Mouse (Mus musculus) adrenal gland, postnatal 36 days (tissue): Measurements from ENCODE around the gene Kctd17. TPM values are rescaled to one million over a fixed set of nuclear protein-coding genes. Genes with fewer than 3 reads are reported as not detected.
A peak's percentile ranks its signal among the peaks of the same experiment; 100 is the strongest.

ENCODE experiments used
- DNase-seq, 2 experiments: peaks; one replicate each; pipeline ENCODE4 v3.0.0; 2021; ENCODE audit warnings: mixed read lengths in 1 of 2
- total RNA-seq, 2 experiments: library from RNA; stranded (reverse); gene quantifications; 2 replicates each; pipeline ENCODE4 v1.2.3; 2021

Kctd17 gene
- total RNA-seq, 2 experiments from 2014 or later = 78.2 to 96.3 TPM

DNA sequence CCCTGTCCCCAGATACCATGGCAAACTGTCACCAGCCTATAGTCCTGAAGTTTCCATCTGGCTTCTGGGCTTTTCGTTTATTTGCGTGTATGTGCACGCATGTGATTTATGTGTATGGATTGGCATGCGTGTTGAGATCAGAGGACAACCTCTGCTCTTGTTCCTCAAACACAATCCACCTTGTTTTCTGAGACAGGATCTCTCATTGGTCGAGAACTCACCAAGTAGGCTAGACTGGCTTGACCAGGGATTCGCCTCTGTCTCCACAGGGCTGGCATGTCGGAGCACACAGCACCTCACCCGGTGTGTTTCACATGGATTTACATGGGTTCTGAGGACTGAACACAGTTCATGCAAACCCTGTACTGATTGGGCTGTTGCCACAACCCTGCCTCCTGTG, 14.2 kb upstream of the Kctd17 start:
- no peak for DNase-seq

DNA sequence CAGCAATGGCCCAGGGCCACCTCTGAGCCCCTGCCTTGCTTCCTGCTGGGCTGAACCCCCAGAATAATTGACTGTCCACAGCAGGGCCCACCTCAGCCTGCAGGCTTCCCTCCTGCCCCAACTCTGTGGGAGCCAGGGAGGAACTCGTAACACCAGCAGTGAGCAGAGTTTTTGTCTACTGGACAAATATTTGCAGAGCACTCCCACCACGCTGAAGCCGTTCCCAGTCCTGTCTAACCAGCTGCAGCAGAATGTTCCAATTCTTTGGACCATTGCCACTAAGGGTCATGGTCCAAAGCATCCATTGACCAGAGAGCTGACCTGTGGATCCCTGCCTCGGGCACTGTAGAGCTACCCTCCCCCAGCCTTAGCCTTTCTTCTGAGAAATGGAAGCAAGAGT, 11.4 kb upstream of the Kctd17 start:
- no peak for DNase-seq

DNA sequence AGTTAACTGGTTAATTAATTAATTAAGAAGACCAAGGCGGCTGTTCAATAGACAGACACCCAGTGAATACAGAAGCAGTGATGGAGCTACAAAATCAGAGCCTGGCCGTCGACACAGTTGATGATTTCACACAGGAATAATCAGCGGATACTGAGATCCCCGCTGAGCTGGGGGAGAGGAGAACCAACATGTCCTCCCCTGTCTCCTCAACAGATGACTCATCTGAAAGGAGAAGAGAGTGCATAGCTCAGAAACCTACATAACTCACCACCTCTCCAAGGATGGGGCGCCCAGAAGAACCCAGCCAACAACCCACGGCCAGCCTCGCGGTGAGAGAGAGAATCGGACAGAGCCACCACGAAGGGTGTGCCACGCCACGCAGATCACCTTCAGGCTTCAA, 8.0 kb upstream of the Kctd17 start:
- DNase-seq = no peak

GRCm38 (mm10) chr15:78422046-78422956, 6.1 kb upstream of the Kctd17 start:
- peak; percentile 89 to 92 for DNase-seq

DNA sequence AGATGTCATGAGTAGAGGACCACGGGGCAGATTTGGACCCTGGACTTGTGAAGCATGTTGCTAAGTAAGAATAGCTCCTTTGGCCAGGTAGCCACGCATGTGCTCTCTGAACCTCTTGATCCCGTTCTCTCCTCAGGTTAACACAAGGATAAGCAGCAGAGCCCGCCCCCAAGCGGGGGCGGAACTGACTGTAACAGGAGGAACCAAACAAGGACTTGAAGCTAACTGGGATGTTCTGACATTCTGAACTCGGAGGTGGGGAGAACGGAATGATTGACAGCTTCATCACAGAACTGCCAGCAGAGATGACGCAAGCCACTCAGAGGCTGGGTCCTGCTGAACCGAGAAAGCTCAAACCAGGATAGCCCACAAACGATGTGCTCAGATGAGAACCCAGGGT, 3.9 kb upstream of the Kctd17 start:
- DNase-seq = no peak

DNA sequence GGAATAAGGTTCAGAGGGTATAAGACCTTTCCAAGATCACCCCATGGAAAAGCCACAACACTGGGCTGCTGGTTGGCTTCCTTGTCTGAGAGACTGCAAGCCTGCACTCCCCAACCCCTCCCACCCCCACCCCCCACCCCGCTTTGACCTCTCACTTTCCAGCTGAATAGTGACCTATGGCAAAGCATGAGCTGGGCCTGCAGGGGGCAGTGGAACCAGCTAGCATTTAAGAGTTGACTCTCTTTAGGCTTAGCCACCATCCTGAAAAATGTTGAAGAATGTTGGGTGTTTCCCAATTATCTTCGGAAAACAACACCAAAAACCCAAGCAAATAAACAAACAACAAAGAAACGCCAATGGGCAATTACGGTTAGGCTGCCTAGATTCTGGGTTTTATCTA, 3.1 kb upstream of the Kctd17 start:
- no peak for DNase-seq

- no peak for DNase-seq
These were observed 735 bp downstream of the Kctd17 start for GRCm38 (mm10) chr15:78429139-78429459.

- DNase-seq = no peak
These were observed 1.7 kb downstream of the Kctd17 start for GRCm38 (mm10) chr15:78429871-78430622.

GRCm38 (mm10) chr15:78430874-78431273, 2.5 kb downstream of the Kctd17 start:
- DNase-seq = no peak

GRCm38 (mm10) chr15:78431541-78432121, 3.3 kb downstream of the Kctd17 start:
- DNase-seq = no peak

- DNase-seq = peak in 1 of 2 experiments; percentile 57
These were observed 6.6 kb downstream of the Kctd17 start for GRCm38 (mm10) chr15:78434896-78435520.

GRCm38 (mm10) chr15:78435681-78436080, 7.3 kb downstream of the Kctd17 start:
- DNase-seq = no peak

GRCm38 (mm10) chr15:78436380-78437192, 8.2 kb downstream of the Kctd17 start:
- peak; percentile 95 to 96 for DNase-seq

DNA sequence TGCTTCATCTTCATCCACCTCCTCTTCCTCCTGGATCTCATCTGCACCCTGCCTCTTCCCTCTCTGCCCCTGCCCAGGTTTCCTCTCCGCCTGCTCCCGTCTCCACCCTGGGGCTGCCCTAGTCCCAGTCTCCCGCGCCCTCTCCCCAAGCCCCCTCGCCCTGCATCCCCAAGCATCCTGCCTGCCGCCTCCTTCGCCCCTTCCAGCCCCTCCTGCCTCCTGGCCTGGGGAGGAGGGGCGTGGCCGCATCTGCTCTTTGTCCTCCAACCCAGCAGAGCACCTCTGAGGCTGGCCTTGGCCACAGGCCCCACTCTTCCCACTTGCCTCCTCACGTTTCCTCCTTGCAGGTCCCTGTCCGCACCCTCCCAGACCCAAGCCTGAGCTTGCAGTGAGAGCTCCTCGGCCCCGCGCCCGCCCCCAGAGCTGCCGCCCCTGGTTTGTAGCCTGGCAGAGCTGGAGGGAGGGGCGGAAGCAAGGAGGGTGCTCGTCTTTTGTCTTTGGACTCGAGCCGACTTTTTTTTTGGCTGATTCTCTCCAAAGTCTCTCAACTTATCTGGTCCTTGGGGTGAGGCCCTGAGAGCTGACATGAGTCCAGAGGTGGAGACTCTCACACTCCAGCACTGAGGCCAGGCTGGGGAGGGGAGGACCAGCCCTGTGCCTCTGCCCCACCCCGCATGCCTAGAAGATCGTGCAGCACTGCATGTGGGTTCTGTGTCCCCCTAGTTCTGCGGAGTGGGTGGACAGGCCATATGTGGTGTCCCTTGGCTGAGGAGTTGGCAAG, 9.1 kb downstream of the Kctd17 start:
- DNase-seq = peak; percentile 77 to 82

GRCm38 (mm10) chr15:78438018-78438394, 9.6 kb downstream of the Kctd17 start:
- peak; percentile 74 to 77 for DNase-seq

DNA sequence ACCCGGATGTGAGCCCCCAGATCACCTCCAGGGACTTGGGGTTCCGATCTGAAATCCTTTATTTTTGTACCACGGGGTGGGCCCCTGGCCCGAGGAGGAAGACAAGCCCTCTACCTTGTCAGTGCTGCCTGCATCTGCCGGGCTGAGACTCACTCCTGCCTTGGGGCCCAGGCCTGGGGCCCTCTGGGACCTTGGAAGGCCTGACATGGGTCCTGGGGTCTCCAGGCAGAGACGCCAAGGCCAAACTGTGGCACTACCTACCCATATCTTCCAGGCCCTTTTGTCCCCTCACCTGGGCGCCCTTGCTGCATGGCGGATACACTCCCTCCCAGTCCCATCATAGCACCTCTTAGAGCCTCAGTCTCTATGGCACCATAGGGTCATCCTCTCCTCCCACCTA, 10.1 kb downstream of the Kctd17 start:
- DNase-seq = no peak

GRCm38 (mm10) chr15:78438973-78439372, 10.6 kb downstream of the Kctd17 start:
- no peak for DNase-seq

- no peak for DNase-seq
These were observed 13.9 kb downstream of the Kctd17 start for GRCm38 (mm10) chr15:78442231-78442630.

GRCm38 (mm10) chr15:78443857-78444256, 15.5 kb downstream of the Kctd17 start:
- DNase-seq = no peak

DNA sequence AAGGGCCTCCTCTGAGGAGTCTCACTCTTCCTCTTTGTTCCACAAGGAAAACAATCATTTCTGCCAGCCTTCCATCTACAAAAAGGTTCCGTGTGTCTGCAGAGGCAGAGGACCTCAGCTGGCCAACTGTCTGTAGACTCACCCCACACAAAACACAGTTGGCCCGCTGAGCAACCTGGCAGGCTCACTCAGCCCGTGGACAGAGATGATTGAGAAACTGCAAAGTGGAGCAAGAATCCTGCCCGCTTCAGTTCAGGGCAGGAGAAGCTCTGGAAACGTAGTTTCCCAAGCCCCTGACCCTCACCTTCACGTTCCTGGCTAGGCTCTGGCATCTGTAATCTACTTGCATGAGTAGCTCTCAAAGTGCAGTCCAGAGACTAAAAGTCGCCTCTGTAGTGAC, 18.8 kb downstream of the Kctd17 start:
- DNase-seq = peak in 1 of 2 experiments; percentile 71
